Mouse (Mus musculus): ENCODE data around the gene Btbd6.

Btbd6 gene

GRCm38 (mm10) chr12:112976371-112977073 lies at the start of gene Btbd6:
Gene Btbd6 (plus strand): TSS chr12:112976482.
- peak; percentile 90 to 92 for DNase-seq

- DNase-seq: no peak
Observed at GRCm38 (mm10) chr12:112927265-112927664, 49.0 kb upstream of the Btbd6 start.

- DNase-seq: peak; percentile 42 to 46
Observed at GRCm38 (mm10) chr12:112928401-112929241, 47.7 kb upstream of the Btbd6 start.

- peak; percentile 36 to 43 for DNase-seq
Observed at GRCm38 (mm10) chr12:112929562-112930352, 46.5 kb upstream of the Btbd6 start, which contains the start of gene Jag2. Gene Jag2 (minus strand): TSS chr12:112929776.

- DNase-seq: no peak
Observed at GRCm38 (mm10) chr12:112932647-112933046, 43.6 kb upstream of the Btbd6 start.

- DNase-seq: no peak
Observed at GRCm38 (mm10) chr12:112937906-112938305, 38.4 kb upstream of the Btbd6 start.

GRCm38 (mm10) chr12:112938366-112938765 lies 37.9 kb upstream of the Btbd6 start:
- DNase-seq: no peak

GRCm38 (mm10) chr12:112938873-112939565 lies 37.3 kb upstream of the Btbd6 start:
- DNase-seq: no peak

- no peak for DNase-seq
Observed at GRCm38 (mm10) chr12:112940238-112940637, 36.0 kb upstream of the Btbd6 start.

GRCm38 (mm10) chr12:112940710-112941109 lies 35.6 kb upstream of the Btbd6 start:
- DNase-seq: no peak

- DNase-seq: no peak
Observed at GRCm38 (mm10) chr12:112941156-112941775, 35.0 kb upstream of the Btbd6 start.

GRCm38 (mm10) chr12:112941776-112942713 lies 34.2 kb upstream of the Btbd6 start, which contains the start of gene Nudt14:
Gene Nudt14 (minus strand): TSS chr12:112942124.
- DNase-seq: peak; percentile 79 to 84

- no peak for DNase-seq
Observed at GRCm38 (mm10) chr12:112943669-112944068, 32.6 kb upstream of the Btbd6 start.

GRCm38 (mm10) chr12:112947307-112947706 lies 29.0 kb upstream of the Btbd6 start:
- DNase-seq: peak; percentile 60 to 62

GRCm38 (mm10) chr12:112950040-112950760 lies 26.1 kb upstream of the Btbd6 start:
- DNase-seq: peak; percentile 69 to 70

- DNase-seq: no peak
Observed at GRCm38 (mm10) chr12:112950761-112951129, 25.5 kb upstream of the Btbd6 start.

- DNase-seq: no peak
Observed at GRCm38 (mm10) chr12:112951150-112951842, 25.0 kb upstream of the Btbd6 start.

- DNase-seq: no peak
Observed at GRCm38 (mm10) chr12:112952433-112952832, 23.8 kb upstream of the Btbd6 start.

GRCm38 (mm10) chr12:112952926-112953565 lies 23.2 kb upstream of the Btbd6 start:
- no peak for DNase-seq
